Mouse (Mus musculus): ENCODE data around the gene Ssbp3. TPM values are rescaled to one million over a fixed set of nuclear protein-coding genes. Genes with fewer than 3 reads are reported as not detected.

Ssbp3 gene
- total and polyA plus RNA-seq, 3 experiments = 30.5 to 242 (median 116) TPM

DNA sequence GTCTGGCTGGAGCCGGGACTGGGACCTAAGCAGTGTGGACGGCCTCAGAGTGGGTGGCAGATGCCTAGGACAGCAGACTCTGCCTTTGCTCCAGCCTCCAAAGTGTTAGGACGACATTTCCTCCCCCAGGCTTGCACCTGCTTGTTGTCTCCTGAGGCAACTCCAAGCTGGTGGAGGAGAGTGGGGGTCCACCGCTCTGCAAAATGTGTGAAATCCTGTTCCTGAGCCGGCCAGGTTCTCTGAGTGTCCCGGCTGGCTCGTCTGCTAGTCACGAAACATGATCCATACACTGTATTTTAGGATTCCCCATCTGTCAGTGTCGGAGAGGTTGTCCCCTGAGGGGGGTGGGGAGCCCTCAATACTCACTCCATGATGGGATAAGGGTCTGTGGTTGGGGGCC lies 53.9 kb downstream of the Ssbp3 start:
- no peaks in the 10 kb centered on the region for H3K4me1 ChIP-seq (ENCODE audit: control insufficient read depth in 1 of 2, insufficient read depth in 2 of 2, low read length in 2 of 2)
- no peaks in the 10 kb centered on the region for H3K27me3 ChIP-seq (ENCODE audit: control insufficient read depth in 1 of 2, insufficient read depth in 2 of 2, low read length in 2 of 2)
- H3K9me3 ChIP-seq (replicated peaks; ENCODE audit: insufficient read depth, low read length) = no peaks in the 10 kb centered on the region
- TF ChIP-seq CHD2 (IDR thresholded peaks at IDR 0.05; ENCODE audit: low read length) (no peak), HCFC1 (IDR thresholded peaks at IDR 0.05; ENCODE audit: low read depth, low read length) (no peak), USF2 (IDR thresholded peaks at IDR 0.05; ENCODE audit: borderline replicate concordance in 1 of 2, insufficient read depth in 1 of 2, low read depth in 1 of 2, low read length in 2 of 2) (no peak), NELFE (IDR thresholded peaks at IDR 0.05; ENCODE audit: low read depth, low read length) (no peak), E2F4 (IDR thresholded peaks at IDR 0.05; ENCODE audit: borderline replicate concordance, low read depth, low read length) (no peak), MAZ (IDR thresholded peaks at IDR 0.05; ENCODE audit: low read depth, low read length) (no peak), ZKSCAN1 (IDR thresholded peaks at IDR 0.05; ENCODE audit: low read depth, low read length) (no peak), POLR2A (IDR thresholded peaks at IDR 0.05; ENCODE audit: control insufficient read depth in 1 of 2, insufficient read depth in 1 of 2, low read depth in 1 of 2, low read length in 2 of 2, poor library complexity in 1 of 2) (no peak), MAFK (IDR thresholded peaks at IDR 0.05; ENCODE audit: borderline replicate concordance, low read depth, low read length) (no peak), ZC3H11A (IDR thresholded peaks at IDR 0.05; ENCODE audit: low read depth, low read length) (no peak), ETS1 (IDR thresholded peaks at IDR 0.05; ENCODE audit: low read depth, low read length) (no peak), TBP (IDR thresholded peaks at IDR 0.05; ENCODE audit: low read depth, low read length) (no peak), UBTF (IDR thresholded peaks at IDR 0.05; ENCODE audit: borderline replicate concordance, insufficient read depth, low read depth, low read length) (no peak), ZMIZ1 (IDR thresholded peaks at IDR 0.05; ENCODE audit: low read depth, low read length) (no peak), SMC3 (IDR thresholded peaks at IDR 0.05; ENCODE audit: low read depth, low read length) (no peak), ZNF384 (IDR thresholded peaks at IDR 0.05; ENCODE audit: low read depth, low read length) (no peak), CHD1 (IDR thresholded peaks at IDR 0.05; ENCODE audit: low read depth, low read length) (no peak), MYB (IDR thresholded peaks at IDR 0.05; ENCODE audit: low read depth, low read length) (no peak)
- no peak for DNase-seq (ENCODE audit: low read depth, low spot score)
- H3K27ac ChIP-seq (ENCODE audit: control insufficient read depth, low read depth, low read length) = no peak overlapping the region
- H3K79me2 ChIP-seq (ENCODE audit: control insufficient read depth, insufficient read depth, low read length, poor library complexity) = peaks cover 11% of the 10 kb centered on the region; the same call in 1 of the 2 replicates
- H3K4me3 ChIP-seq (ENCODE audit: control insufficient read depth in 1 of 2, insufficient read depth in 1 of 2, low read depth in 2 of 2, low read length in 2 of 2) = no peak overlapping the region
- H3K36me3 ChIP-seq (ENCODE audit: control insufficient read depth in 1 of 2, insufficient read depth in 2 of 2, low read length in 2 of 2) = no peaks in the 10 kb centered on the region; a peak in 1 of 4 replicates
- H3K9ac ChIP-seq (ENCODE audit: control insufficient read depth, low read depth, low read length, poor library complexity, severe bottlenecking) = no peak overlapping the region

DNA sequence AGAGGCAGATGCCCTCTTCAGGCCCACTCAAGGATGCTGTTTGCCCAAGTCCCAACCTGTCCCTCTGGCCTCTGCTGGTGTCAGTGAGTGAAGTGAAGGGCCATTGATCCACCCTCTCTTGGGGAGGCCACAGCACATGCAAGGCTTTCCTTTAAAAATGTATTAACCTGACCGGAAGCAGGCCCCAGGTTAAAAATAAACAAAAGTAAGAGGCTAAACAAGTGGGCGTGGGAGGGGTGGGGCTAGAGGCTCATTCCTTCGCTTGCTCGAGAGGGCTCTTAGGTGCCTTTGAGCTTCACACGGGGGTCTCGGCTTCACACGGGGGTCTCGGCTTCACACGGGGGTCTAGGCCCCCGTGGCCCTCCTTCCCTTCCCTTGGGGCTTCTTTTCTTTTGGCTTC lies 54.5 kb downstream of the Ssbp3 start:
- no peaks in the 10 kb centered on the region for H3K4me1 ChIP-seq (ENCODE audit: control insufficient read depth in 1 of 2, insufficient read depth in 2 of 2, low read length in 2 of 2)
- TF ChIP-seq MXI1 (IDR thresholded peaks at IDR 0.05; ENCODE audit: low read depth, low read length) (no peak), SMC3 (IDR thresholded peaks at IDR 0.05; ENCODE audit: low read depth, low read length) (no peak), NRF1 (IDR thresholded peaks at IDR 0.05; ENCODE audit: insufficient read depth, low read depth, low read length, poor library complexity, severe bottlenecking) (no peak), MEF2A (IDR thresholded peaks at IDR 0.05; ENCODE audit: extremely low read depth, insufficient replicate concordance, low read depth, low read length, poor library complexity, severe bottlenecking) (no peak), EP300 (IDR thresholded peaks at IDR 0.05; ENCODE audit: low read depth in 1 of 2, low read length in 2 of 2) (no peak), MYC (IDR thresholded peaks at IDR 0.05; ENCODE audit: low read depth, low read length) (no peak), JUND (IDR thresholded peaks at IDR 0.05; ENCODE audit: low read depth, low read length) (no peak), NELFE (IDR thresholded peaks at IDR 0.05; ENCODE audit: low read depth, low read length) (no peak), GATA1 (IDR thresholded peaks at IDR 0.05; ENCODE audit: low read depth, low read length) (no peak), ZMIZ1 (IDR thresholded peaks at IDR 0.05; ENCODE audit: low read depth, low read length) (no peak), POLR2A (IDR thresholded peaks at IDR 0.05; ENCODE audit: control insufficient read depth in 1 of 2, insufficient read depth in 1 of 2, low read depth in 1 of 2, low read length in 2 of 2, poor library complexity in 1 of 2) (no peak), ZNF384 (IDR thresholded peaks at IDR 0.05; ENCODE audit: low read depth, low read length) (no peak)
- no peak overlapping the region for H3K27ac ChIP-seq (ENCODE audit: control insufficient read depth, low read depth, low read length)
- DNase-seq (ENCODE audit: low read depth, low spot score) = no peak
- H3K9ac ChIP-seq (ENCODE audit: control insufficient read depth, low read depth, low read length, poor library complexity, severe bottlenecking) = no peak overlapping the region
- H3K4me3 ChIP-seq (ENCODE audit: control insufficient read depth in 1 of 2, insufficient read depth in 1 of 2, low read depth in 2 of 2, low read length in 2 of 2) = no peak overlapping the region
- H3K79me2 ChIP-seq (ENCODE audit: control insufficient read depth, insufficient read depth, low read length, poor library complexity) = peaks cover 8% of the 10 kb centered on the region; the same call in 1 of the 2 replicates
- H3K9me3 ChIP-seq (replicated peaks; ENCODE audit: insufficient read depth, low read length) = no peaks in the 10 kb centered on the region
- H3K36me3 ChIP-seq (ENCODE audit: control insufficient read depth in 1 of 2, insufficient read depth in 2 of 2, low read length in 2 of 2) = no peaks in the 10 kb centered on the region; a peak in 1 of 4 replicates
- no peaks in the 10 kb centered on the region for H3K27me3 ChIP-seq (ENCODE audit: control insufficient read depth in 1 of 2, insufficient read depth in 2 of 2, low read length in 2 of 2)

Data from MEL (cell line).